Mouse (Mus musculus): ENCODE data around the gene Dcst1. TPM values are rescaled to one million over a fixed set of nuclear protein-coding genes. Genes with fewer than 3 reads are reported as not detected.

Dcst1 gene
- polyA plus RNA-seq, 1 experiment from 2014 or later, result 0.12 TPM

GRCm38 (mm10) chr3:89316833-89317232 is 48.2 kb downstream of the Dcst1 start:
- ATAC-seq (ENCODE audit: low read depth), result peak; percentile 27; the same call in 1 of the 2 replicates
- Histone ChIP-seq H3K36me3 (ENCODE audit: control insufficient read depth, insufficient read depth) (no peaks in the 10 kb centered on the region), H3K4me1 (ENCODE audit: control insufficient read depth, low read depth, low read length) (peaks cover 26% of the 10 kb centered on the region), H3K4me3 (ENCODE audit: low read depth, low read length) (no peak overlapping the region), H3K9me3 (replicated peaks; ENCODE audit: control insufficient read depth, low read length) (no peaks in the 10 kb centered on the region), H3K9ac (ENCODE audit: low read depth, low read length) (no peak overlapping the region), H3K27ac (ENCODE audit: low read length) (no peak overlapping the region), H3K4me2 (ENCODE audit: low read depth, low read length) (no peak overlapping the region), H3K27me3 (ENCODE audit: control insufficient read depth, insufficient read depth, low read depth, low read length) (peaks cover 58% of the 10 kb centered on the region)
- whole genome bisulfite sequencing (ENCODE audit: insufficient replicate concordance), result 3% methylated on average over 4 of the region's 4 CpGs

GRCm38 (mm10) chr3:89315930-89316831 is 48.9 kb downstream of the Dcst1 start:
- Histone ChIP-seq H3K4me2 (ENCODE audit: low read depth, low read length) (peak overlapping the region; percentile 35), H3K9ac (ENCODE audit: low read depth, low read length) (no peak overlapping the region), H3K4me3 (ENCODE audit: low read depth, low read length) (peak overlapping the region; percentile 29), H3K9me3 (replicated peaks; ENCODE audit: control insufficient read depth, low read length) (no peaks in the 10 kb centered on the region), H3K27me3 (ENCODE audit: control insufficient read depth, insufficient read depth, low read depth, low read length) (peaks cover 51% of the 10 kb centered on the region), H3K4me1 (ENCODE audit: control insufficient read depth, low read depth, low read length) (peaks cover 20% of the 10 kb centered on the region), H3K36me3 (ENCODE audit: control insufficient read depth, insufficient read depth) (no peaks in the 10 kb centered on the region), H3K27ac (ENCODE audit: low read length) (no peak overlapping the region)
- ATAC-seq (ENCODE audit: low read depth), result peak; percentile 69
- 10% methylated on average over 40 of the region's 40 CpGs for WGBS (ENCODE audit: insufficient replicate concordance)

- WGBS (ENCODE audit: insufficient replicate concordance), result 6% methylated on average over 24 of the region's 26 CpGs
- peak overlapping the region; percentile 29 for H3K4me3 ChIP-seq (ENCODE audit: low read depth, low read length)
- H3K9ac ChIP-seq (ENCODE audit: low read depth, low read length), result no peak overlapping the region
- H3K4me1 ChIP-seq (ENCODE audit: control insufficient read depth, low read depth, low read length), result peaks cover 12% of the 10 kb centered on the region
- peak overlapping the region; percentile 35 for H3K4me2 ChIP-seq (ENCODE audit: low read depth, low read length)
- ATAC-seq (ENCODE audit: low read depth), result peak; percentile 17; the same call in 1 of the 2 replicates
- peaks cover 43% of the 10 kb centered on the region for H3K27me3 ChIP-seq (ENCODE audit: control insufficient read depth, insufficient read depth, low read depth, low read length)
- H3K27ac ChIP-seq (ENCODE audit: low read length), result no peak overlapping the region
- H3K9me3 ChIP-seq (replicated peaks; ENCODE audit: control insufficient read depth, low read length), result no peaks in the 10 kb centered on the region
- H3K36me3 ChIP-seq (ENCODE audit: control insufficient read depth, insufficient read depth), result no peaks in the 10 kb centered on the region
Measured at GRCm38 (mm10) chr3:89315195-89315929, 49.7 kb downstream of the Dcst1 start.

GRCm38 (mm10) chr3:89314791-89315190 is 50.3 kb downstream of the Dcst1 start:
- peaks cover 37% of the 10 kb centered on the region for H3K27me3 ChIP-seq (ENCODE audit: control insufficient read depth, insufficient read depth, low read depth, low read length)
- WGBS (ENCODE audit: insufficient replicate concordance), result 53% methylated on average over 2 of the region's 2 CpGs
- no peak overlapping the region for H3K4me3 ChIP-seq (ENCODE audit: low read depth, low read length)

GRCm38 (mm10) chr3:89314340-89314739 is 50.7 kb downstream of the Dcst1 start:
- ATAC-seq (ENCODE audit: low read depth), result no peak
- H3K9ac ChIP-seq (ENCODE audit: low read depth, low read length), result no peak overlapping the region
- no peak overlapping the region for H3K4me2 ChIP-seq (ENCODE audit: low read depth, low read length)
- no peaks in the 10 kb centered on the region for H3K9me3 ChIP-seq (replicated peaks; ENCODE audit: control insufficient read depth, low read length)
- H3K4me1 ChIP-seq (ENCODE audit: control insufficient read depth, low read depth, low read length), result peaks cover 9% of the 10 kb centered on the region
- H3K27ac ChIP-seq (ENCODE audit: low read length), result no peak overlapping the region
- 58% methylated on average over 5 of the region's 5 CpGs for WGBS (ENCODE audit: insufficient replicate concordance)
- H3K4me3 ChIP-seq (ENCODE audit: low read depth, low read length), result no peak overlapping the region
- no peaks in the 10 kb centered on the region for H3K36me3 ChIP-seq (ENCODE audit: control insufficient read depth, insufficient read depth)
- H3K27me3 ChIP-seq (ENCODE audit: control insufficient read depth, insufficient read depth, low read depth, low read length), result peaks cover 33% of the 10 kb centered on the region

More at GRCm38 (mm10) chr3:89314791-89315190, 50.3 kb downstream of the Dcst1 start:
- Histone ChIP-seq H3K4me2 (ENCODE audit: low read depth, low read length) (no peak overlapping the region), H3K9me3 (replicated peaks; ENCODE audit: control insufficient read depth, low read length) (no peaks in the 10 kb centered on the region), H3K27ac (ENCODE audit: low read length) (no peak overlapping the region), H3K9ac (ENCODE audit: low read depth, low read length) (no peak overlapping the region), H3K4me1 (ENCODE audit: control insufficient read depth, low read depth, low read length) (peaks cover 12% of the 10 kb centered on the region), H3K36me3 (ENCODE audit: control insufficient read depth, insufficient read depth) (no peaks in the 10 kb centered on the region)
- ATAC-seq (ENCODE audit: low read depth), result no peak

- no peak overlapping the region for H3K27ac ChIP-seq (ENCODE audit: low read length)
- H3K9ac ChIP-seq (ENCODE audit: low read depth, low read length), result no peak overlapping the region
- no peak overlapping the region for H3K4me3 ChIP-seq (ENCODE audit: low read depth, low read length)
- no peaks in the 10 kb centered on the region for H3K27me3 ChIP-seq (ENCODE audit: control insufficient read depth, insufficient read depth, low read depth, low read length)
- peaks cover 2% of the 10 kb centered on the region for H3K4me1 ChIP-seq (ENCODE audit: control insufficient read depth, low read depth, low read length)
- no peaks in the 10 kb centered on the region for H3K9me3 ChIP-seq (replicated peaks; ENCODE audit: control insufficient read depth, low read length)
- H3K36me3 ChIP-seq (ENCODE audit: control insufficient read depth, insufficient read depth), result no peaks in the 10 kb centered on the region
- ATAC-seq (ENCODE audit: low read depth), result peak; percentile 63
- H3K4me2 ChIP-seq (ENCODE audit: low read depth, low read length), result no peak overlapping the region
- WGBS (ENCODE audit: insufficient replicate concordance), result 2% methylated on average over 9 of the region's 9 CpGs
Measured at GRCm38 (mm10) chr3:89308089-89308488, 57.0 kb downstream of the Dcst1 start.

- H3K9me3 ChIP-seq (replicated peaks; ENCODE audit: control insufficient read depth, low read length), result no peaks in the 10 kb centered on the region
- no peak overlapping the region for H3K4me2 ChIP-seq (ENCODE audit: low read depth, low read length)
- peaks cover 2% of the 10 kb centered on the region for H3K4me1 ChIP-seq (ENCODE audit: control insufficient read depth, low read depth, low read length)
- 0 out of 2 replicates have a peak, but pooled peaks have one; percentile 21 for ATAC-seq (ENCODE audit: low read depth)
- H3K27ac ChIP-seq (ENCODE audit: low read length), result no peak overlapping the region
- 58% methylated on average over 8 of the region's 8 CpGs for WGBS (ENCODE audit: insufficient replicate concordance)
- no peak overlapping the region for H3K4me3 ChIP-seq (ENCODE audit: low read depth, low read length)
- no peaks in the 10 kb centered on the region for H3K27me3 ChIP-seq (ENCODE audit: control insufficient read depth, insufficient read depth, low read depth, low read length)
- H3K36me3 ChIP-seq (ENCODE audit: control insufficient read depth, insufficient read depth), result no peaks in the 10 kb centered on the region
- no peak overlapping the region for H3K9ac ChIP-seq (ENCODE audit: low read depth, low read length)
Measured at GRCm38 (mm10) chr3:89305551-89306325, 59.3 kb downstream of the Dcst1 start.

- H3K27ac ChIP-seq (ENCODE audit: low read length), result no peak overlapping the region
- 52% methylated on average over 4 of the region's 4 CpGs for WGBS (ENCODE audit: insufficient replicate concordance)
Measured at GRCm38 (mm10) chr3:89305105-89305504, 59.9 kb downstream of the Dcst1 start.

More at GRCm38 (mm10) chr3:89305105-89305504, 59.9 kb downstream of the Dcst1 start:
- H3K9me3 ChIP-seq (replicated peaks; ENCODE audit: control insufficient read depth, low read length), result no peaks in the 10 kb centered on the region
- H3K9ac ChIP-seq (ENCODE audit: low read depth, low read length), result no peak overlapping the region
- no peaks in the 10 kb centered on the region for H3K27me3 ChIP-seq (ENCODE audit: control insufficient read depth, insufficient read depth, low read depth, low read length)
- peaks cover 2% of the 10 kb centered on the region for H3K4me1 ChIP-seq (ENCODE audit: control insufficient read depth, low read depth, low read length)
- no peaks in the 10 kb centered on the region for H3K36me3 ChIP-seq (ENCODE audit: control insufficient read depth, insufficient read depth)
- no peak overlapping the region for H3K4me3 ChIP-seq (ENCODE audit: low read depth, low read length)
- no peak for ATAC-seq (ENCODE audit: low read depth)
- no peak overlapping the region for H3K4me2 ChIP-seq (ENCODE audit: low read depth, low read length)

Measured in liver, embryonic 16.5 days (tissue).